Mouse (Mus musculus): ENCODE results near the gene Tbc1d4.

DNA sequence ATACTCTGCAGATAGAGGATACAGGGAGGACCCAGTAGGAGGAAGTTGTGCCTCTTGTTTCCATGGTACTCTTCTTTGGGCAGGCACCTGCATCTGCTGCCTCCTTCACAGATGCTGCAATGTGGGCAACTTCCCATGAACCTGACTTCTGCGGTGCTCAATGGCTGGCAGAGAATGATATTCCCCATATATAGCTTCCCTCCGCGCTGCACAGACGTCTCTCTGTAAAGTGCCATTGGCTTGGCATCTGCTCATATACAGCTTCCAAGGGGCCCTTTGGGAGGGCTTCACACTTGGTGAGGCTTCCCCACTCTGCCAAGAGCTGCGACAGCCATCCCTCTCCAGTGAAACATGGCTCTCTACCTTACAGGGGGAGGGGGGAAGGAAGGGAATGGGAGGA is 178.5 kb downstream of the Tbc1d4 start:
- TF ChIP-seq CTCF (IDR thresholded peaks at IDR 0.05; ENCODE audit: low read depth, low read length) (no peak), POLR2A (IDR thresholded peaks at IDR 0.05; ENCODE audit: borderline replicate concordance, low read depth, low read length) (no peak)

All from bone marrow macrophage, adult 2 months (primary cell).